Mouse (Mus musculus) adrenal gland, postnatal 0 days (tissue): ENCODE data around the gene Vmn2r22. TPM values are rescaled to one million over a fixed set of nuclear protein-coding genes. Genes with fewer than 3 reads are reported as not detected.

ENCODE experiments used
- polyA plus RNA-seq: library from polyadenylated mRNA; unstranded; fragments of >200 nt; fragmentation: Nextera tagmentation; extraction: Ambion mirVana; gene quantifications from 2 replicates; pipeline ENCODE4 v1.2.1, GENCODE M21; 2015

Gene Vmn2r22
- not detected in 2 replicates for polyA plus RNA-seq

DNA sequence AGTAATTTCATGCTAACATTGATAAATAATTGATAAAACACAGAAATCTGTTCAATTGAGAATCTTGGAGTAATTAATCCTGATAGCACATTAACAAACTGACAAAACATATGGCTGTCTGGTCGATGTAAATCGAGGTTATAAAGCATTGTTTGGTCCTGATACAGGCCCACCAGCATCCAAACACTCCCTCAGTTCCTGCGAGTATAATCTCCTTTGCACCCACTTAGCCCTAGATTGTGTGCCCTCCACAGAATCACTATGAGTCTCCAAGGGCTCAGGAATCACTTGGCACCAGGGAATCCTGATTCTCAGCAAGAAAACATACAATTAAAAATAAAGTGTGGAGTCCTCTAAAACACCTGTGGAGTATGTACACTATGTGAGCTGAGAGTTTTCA lies at the start of gene Vmn2r22:
Gene Vmn2r22 (minus strand): TSS at position 101 of the 400 bp plus-strand sequence.

Other genes with a start within 250 kb of the Vmn2r22 start
- not detected in 2 replicates for gene Vmn2r20, start 232.6 kb downstream of the Vmn2r22 start, polyA plus RNA-seq
- gene Vmn2r21, start 117.3 kb downstream of the Vmn2r22 start, polyA plus RNA-seq = not detected in 2 replicates
- gene Vmn2r23, start 51.9 kb upstream of the Vmn2r22 start, polyA plus RNA-seq = not detected in 2 replicates
- not detected in 2 replicates for gene Vmn2r24, start 128.2 kb upstream of the Vmn2r22 start, polyA plus RNA-seq
- not detected in 2 replicates for gene Vmn2r25, start 202.7 kb upstream of the Vmn2r22 start, polyA plus RNA-seq